Mouse (Mus musculus): ENCODE measurements at regions not wholly inside any gene's neighbourhood (a gene's known extent, or its start where the extent isn't known, plus 50 kb on each side); places are given as distances from the start of the nearest gene placed in this dataset.

DNA sequence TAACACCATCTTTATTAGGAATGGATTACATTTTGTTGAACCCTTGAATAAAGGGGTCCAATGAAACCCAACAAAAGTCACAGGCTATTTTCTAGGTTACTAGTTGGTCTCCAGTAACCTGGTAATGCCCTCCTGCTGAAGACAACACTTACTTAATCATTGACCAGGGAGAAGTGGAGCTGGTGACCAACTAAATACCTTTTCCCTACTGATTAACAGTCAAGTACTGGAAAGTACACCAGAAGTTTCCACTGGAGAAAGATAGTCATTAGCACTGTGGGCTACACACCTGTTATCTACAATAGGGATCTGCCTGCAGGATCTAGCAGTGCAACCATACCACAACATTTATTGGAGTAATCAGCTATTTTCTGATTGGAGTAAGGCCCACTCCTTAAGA is 718.7 kb downstream of the Trhde start:
- peak; percentile 49 for DNase-seq

DNA sequence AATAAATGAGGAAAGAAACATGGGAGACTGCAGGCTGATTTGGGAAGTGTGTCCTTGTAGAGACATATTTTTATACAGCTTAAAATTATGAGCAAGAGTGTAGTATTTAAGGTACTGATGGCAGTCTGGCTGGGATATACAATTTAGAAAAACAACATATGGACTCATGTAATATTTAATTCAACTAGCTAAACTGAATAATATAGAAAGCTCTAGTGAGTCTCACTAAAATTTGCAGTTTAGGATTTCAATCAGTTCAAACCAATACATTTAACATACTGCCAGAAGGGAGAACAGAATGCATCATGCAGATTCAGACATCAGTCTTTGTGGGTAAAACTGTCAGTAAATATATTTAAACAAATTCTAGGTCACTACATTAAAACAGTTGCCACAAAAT is 760.1 kb downstream of the Trhde start:
- DNase-seq: no peak

DNA sequence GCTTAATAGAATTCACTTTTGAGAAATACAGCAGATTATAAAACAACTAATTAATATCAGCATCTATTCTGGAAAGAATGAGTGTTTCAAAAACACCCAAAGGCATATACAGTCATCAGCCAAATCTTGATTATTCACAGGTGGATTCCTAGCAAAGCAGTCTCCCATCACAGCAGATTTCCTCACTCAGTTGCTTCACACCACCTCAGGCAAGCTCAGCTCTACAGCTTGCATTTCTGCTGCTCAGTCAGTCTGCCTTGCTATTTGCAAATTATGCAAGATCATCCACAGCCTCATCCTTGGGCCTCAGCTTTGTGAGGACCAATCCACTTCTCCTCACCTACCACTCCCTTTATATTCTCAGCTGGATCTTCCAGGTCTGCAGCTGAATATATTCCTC is 788.7 kb downstream of the Trhde start:
- no peak for DNase-seq

DNA sequence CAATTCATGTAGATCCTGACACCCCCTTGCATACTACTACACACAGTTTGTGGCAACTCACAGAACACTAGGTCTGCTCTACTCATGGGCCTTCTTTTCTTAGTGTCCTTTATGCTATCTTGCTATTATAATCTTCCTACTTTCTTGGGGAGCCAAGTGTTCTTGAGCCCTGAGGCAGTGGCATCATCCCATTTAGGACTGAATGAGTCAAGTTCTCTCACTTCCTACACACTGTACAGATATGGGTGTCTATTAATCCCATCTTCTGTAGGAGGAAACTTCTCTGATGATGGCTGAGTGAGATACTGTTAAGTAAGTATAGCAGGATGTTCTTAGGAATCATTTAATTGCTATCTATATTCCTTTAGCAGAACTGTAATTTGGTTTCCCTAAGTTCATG is 816.7 kb downstream of the Trhde start:
- no peak for DNase-seq

DNA sequence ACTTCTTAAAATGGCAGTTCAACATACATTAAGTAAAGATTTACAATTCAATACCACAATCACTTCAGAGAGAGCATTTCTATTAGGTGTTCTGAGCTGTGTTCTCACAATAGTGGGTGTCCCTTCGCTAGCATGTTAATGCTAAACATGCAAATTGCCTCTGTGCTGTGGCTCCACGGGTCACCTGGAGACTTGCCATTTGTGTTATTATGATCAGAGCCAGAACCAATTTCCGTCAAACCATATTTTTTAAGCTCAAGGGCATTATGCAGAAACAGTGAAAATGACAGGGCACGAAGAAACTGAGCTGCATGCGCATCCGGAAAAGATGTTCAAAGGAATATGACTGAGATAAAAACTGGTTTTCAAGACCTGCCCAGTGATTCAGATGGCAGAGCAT is 829.3 kb downstream of the Trhde start:
- DNase-seq: no peak

DNA sequence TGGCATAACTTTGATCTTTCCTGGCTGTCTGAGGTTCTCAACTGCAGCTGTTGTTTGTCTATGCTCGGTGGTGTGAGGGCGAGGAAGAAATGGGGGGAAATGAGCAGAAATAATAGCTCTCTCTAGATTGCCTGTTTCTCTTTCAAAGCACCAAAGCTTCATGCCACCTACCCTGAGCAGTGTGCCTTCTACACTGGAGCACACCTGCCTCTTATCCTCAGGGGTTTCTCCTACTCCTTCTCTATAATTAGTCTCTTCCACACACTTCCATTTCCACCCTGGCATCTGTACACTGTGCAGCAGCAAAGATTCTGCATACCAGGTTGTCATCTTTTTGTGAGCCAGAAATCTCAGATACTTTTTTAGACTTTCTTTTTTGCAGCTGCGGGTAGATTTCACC is 855.3 kb downstream of the Trhde start:
- no peak for DNase-seq

DNA sequence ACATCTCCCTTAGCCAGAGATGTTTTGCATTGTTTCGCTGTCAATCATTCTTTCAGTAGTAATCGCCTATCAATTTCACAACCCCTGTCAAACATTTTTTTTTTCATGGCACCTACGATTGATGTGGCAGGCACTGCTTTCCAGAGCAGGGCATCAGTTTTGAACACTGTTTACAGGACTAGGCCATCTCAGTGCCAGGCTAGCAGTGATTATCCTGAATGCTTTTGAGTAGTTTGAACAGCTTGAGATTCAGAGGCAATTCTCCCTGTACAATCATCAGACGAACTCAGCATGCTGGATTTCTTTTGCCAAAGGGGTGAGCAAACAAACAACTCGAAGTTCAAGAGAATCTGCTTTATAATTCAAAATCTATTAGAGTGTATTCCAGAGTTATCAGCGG is 862.6 kb downstream of the Trhde start:
- DNase-seq: no peak

DNA sequence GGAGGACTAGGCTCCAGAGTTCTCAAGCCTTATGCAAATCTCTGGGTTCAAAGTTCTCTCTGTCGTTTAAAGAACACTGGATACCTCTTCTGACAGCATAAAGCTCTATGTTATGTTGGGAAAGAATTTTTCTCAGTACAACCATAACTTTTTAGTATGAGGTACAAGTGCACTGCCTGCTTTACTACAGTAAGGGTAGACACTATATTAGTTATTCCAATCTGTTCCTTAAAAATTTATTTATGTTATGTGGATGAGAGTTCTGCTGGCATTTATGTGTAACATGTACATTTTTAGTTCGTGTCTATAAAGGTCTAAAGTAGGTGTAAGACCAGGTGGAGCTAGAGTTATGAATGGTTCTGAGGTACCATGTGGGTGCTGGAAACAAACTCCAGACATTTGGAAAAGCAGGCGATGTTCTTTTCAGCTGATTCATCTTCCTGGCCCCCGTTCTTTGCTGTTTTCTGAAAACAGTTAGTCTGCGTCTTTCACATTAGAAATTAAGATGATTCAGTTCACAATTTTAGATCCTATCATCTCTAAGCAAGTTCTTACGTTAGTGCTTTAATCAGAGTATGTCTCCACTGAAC is 871.8 kb downstream of the Trhde start:
- no peak for DNase-seq

DNA sequence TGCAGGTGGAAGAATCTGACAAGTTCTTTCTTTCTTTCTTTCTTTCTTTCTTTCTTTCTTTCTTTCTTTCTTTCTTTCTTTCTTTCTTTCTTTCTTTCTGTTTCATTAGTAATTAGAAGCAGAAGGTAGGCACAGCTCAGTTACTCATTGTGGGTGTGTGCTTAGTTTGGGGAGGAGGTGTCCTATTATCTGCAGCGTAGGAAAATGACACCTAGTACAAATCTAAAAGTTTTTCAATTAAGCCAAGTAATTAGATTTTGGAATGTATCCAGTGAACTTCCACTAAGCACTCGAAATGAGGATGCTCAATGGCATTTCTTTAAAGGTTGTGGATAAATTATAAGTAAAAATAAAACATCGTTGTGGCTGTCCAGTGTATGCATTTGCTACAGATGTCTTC is 885.4 kb downstream of the Trhde start:
- DNase-seq: no peak

DNA sequence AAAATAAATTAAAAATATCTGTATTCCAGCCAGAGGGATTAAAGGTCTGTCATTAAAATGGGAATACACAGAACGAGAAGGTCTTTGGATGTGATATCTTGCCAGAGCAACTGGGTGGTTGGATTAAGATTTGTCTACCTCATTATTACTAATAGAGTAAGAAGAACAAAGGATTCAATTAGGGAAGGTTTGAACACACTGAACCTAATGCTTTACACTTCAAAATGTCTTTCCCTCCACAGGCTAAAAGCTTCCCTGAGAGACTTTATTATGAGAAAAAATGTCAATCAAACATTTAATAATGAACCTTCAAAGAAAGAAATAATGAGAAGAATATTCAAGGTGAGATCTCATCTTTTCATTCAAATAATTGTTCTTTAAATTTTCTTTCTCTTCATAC is 899.4 kb downstream of the Trhde start:
- DNase-seq: no peak

DNA sequence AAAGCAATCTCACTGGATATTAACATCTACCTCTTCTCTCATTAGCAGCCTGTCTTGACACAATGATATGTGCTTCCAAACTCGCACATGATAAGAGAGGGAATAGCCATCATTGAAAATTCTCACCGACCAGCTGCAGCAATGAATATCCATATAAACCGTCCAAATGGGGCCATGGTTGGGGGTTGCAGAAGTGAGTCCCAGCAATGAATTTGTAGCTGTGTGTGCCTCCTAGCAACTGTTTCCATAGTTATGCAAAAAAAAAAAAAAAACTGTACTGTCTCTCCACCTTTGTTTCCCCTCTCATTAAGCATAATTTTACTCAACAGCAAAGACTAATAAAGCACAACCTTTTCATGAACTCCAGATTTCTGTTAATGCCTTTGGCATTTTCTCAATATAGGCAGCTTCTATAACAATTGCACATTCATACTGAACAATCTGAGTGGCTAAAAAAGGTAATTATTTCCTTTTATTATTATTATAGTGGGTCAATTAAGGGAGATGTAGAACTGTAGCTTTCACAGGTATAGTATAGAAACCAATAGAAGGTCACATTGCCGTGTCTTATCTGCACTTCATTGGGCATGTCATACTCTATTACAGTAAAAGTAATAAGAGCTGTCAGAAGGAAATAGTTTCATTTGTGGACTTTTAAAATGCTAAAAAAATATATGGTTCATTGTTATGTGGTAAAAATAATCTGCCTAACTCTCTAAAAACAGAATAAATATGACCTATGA is 927.5 kb downstream of the Trhde start:
- no peak for DNase-seq

DNA sequence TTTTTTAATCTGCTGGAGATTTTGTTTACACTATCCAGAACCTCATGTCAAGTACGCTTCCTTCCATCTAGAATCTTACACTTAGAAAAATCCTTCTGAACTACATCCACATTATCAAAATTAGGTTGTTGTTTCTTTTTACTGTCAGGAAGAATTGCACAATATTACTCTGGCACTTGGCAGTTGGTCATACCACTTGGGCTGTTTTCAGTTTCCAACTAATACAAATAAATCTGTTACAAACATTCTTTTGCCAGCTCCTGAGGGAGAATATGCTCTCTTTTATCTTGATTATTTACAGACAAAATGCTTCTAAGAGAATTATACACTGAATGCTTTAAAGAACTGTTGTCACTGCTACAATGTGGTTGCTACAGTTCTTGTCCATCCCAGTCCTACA is 895.8 kb upstream of the Atxn7l3b start:
- no peak for DNase-seq
